Mouse (Mus musculus): ENCODE measurements around the gene Phf1.

GRCm38 (mm10) chr17:26883585-26883984 is 49.3 kb upstream of the Phf1 start:
- TF ChIP-seq CTCF (IDR thresholded peaks at IDR 0.05; ENCODE audit: low read depth, low read length) (no peak), EP300 (IDR thresholded peaks at IDR 0.05; ENCODE audit: insufficient read depth, low read depth, low read length) (no peak), POLR2A (IDR thresholded peaks at IDR 0.05; ENCODE audit: insufficient read depth, low read length) (no peak)
